Mouse (Mus musculus): ENCODE measurements around the gene Usp48.
"Not testable (repeated sequence)": the region's sequence is repeated elsewhere in the genome, so short reads cannot be mapped to it uniquely, and the experiment has no call there.

The Usp48 gene

DNA sequence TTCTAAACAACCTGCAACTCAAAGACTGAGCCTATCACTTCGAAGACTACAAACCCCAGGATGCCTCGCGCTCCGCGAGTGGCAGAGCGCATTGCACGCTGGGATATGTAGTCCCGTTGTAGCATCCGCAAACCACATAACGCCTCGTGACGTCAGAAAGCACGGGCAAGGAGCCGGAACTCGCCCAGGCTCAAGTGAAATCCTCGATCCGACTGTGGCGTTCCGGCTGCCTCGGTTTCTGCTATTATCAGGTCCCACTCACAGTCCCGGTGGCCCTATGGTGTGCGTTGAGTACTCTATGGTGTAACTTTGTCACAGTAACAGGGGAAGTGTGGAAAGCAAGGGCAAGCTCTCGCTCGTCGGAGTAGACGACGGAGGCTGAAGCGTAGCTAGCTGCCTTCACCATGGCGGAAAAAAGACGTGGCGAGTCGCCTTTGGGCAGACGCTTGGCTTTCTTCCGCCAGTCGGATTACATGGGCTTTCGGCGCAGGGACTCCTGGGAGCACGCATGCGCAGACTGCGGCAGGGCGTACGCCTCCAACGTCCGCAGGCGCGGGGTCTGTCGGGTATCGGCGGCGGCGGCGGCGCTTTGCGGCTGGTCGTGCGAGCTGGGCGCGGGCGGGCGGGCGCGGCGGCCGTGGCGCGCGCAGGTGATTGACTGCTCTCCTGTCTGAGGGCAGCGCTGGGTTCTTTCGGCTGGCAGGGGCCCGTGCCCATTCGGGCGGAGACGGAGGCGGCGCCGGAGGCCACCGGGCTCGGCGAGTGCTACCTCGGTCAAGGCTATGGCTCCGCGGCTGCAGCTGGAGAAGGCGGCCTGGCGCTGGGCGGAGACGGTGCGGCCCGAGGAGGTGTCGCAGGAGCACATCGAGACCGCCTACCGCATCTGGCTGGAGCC, at the start of gene Usp48:
Gene Usp48 (plus strand): TSS at position 155 of the 895 bp plus-strand sequence.
- DNase-seq (ENCODE audit: low read depth) = peak; percentile 97

DNA sequence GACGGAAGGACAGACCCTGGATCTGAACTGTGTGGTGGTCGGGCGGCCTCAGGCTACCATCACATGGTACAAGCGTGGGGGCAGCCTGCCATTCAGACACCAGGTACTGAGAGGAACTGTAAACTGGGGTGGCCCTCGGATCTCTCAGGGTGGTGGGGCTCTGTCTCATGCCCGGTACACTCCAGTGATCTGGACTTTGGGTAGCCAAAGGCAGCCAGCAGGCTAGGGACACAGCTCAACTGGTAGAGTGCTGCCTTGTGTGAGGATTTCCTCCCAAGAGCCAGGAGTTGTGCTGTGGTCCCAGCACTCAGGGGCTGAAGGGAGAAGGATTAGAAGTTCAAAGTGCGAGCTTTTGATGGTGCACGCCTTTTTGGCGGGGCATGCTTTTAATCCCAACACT, 48.0 kb upstream of the Usp48 start:
- no peak for DNase-seq (ENCODE audit: low read depth)

DNA sequence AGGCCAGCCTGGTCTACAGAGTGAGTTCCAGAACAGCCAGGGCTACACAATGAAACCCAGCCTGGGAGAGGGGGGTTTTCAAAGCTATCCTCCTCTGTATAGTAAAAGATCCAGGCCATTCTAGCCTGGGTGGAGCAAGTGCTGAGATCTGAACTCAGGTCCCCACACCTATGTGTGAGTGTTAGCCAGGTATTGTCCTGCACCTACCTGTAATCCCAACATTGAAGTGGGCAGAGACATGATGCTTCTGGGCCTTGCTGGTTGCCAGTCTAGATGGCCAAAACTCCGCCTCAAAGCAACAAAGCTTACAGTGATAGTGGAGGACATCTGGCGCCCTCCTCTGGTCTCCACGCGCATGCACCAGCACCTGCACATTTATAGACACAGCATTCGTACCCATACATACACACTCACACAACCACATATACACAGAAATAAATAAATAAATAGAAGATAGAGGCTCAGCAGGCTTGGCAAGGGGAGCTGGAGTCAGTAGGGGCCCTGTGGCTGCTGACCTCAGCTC, 47.5 kb upstream of the Usp48 start:
- peak; percentile 19 for DNase-seq (ENCODE audit: low read depth)

DNA sequence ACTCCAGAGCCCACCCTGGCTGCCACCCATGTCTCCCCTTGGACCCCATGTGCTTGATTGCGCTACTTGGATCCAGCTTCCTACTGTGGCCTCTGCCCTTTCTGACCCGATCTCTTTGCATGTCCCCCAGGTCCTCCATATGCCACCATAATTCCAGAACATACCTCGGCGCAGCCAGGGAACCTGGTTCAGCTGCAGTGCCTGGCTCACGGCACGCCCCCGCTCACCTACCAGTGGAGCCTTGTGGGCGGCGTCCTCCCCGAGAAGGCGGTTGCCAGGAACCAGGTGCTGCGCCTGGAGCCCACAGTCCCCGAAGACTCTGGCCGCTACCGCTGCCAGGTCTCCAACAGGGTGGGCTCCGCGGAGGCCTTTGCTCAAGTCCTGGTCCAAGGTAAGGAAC, 40.1 kb upstream of the Usp48 start:
- DNase-seq (ENCODE audit: low read depth) = no peak

DNA sequence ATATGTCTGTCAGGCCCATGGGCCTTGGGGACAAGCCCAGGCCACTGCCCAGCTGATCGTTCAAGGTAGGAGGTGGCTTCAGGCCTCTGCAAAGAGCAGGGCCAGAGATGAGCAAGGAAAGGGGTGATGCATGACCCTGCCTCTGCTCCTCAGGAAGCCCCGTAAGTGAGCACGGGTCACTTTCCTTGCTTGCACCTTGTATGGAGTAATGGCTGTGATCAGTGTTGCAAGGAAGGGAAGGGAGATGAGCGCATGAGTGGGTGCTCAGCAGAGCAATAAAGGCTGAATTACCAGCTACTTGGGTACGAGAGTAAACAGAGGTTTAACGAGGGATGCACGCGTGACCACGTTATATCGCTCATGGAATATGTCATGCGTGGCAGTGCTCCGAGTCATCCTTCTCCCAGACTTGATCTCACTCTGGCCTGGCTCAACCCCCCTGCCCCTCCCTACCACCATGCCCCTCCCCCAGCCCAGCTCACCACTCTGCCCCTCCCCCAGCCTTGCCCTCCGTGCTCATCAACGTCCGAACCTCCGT, 36.8 kb upstream of the Usp48 start:
- no peak for DNase-seq (ENCODE audit: low read depth)

DNA sequence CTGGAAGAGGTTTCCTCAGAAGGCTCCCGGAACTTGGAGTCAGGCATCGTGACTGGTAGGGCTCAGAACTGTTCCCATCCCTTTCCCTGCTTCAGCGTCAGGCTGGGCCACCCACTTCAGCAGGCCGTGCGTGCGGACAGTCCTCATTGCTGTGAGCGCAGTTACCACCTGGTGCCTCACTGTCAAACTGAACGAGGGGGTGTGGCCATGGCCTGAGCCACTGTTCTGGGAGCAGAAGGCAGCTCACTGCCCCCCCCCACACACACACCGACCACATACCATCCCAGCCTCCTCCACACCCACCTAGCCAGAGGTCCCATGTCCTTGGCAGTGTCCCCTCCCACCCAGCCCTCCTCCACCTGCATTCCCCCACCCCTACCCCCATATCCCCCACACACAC, 23.7 kb upstream of the Usp48 start:
- DNase-seq (ENCODE audit: low read depth) = no peak

DNA sequence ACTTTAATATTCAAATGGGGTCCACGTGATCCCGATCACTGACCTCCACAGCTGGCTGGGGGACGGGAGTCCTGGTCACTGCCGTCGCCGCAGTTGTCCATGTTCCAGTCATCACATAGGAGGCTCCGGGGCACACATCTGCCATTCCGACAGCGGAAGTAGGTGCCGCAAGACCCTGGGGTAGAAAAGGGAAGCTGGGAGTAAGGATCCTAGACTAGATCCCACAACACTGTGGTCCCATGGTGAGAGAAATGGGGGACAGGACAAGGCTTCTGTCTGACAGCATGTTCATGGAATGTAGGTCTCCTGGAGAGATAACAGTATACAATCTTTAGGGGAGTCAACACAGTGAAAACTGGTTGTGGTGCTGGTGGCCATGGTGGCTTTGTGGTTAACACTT, 19.1 kb upstream of the Usp48 start, which contains the start of gene Ldlrad2:
Gene Ldlrad2 (minus strand): TSS at position 101 of the 400 bp plus-strand sequence.
- DNase-seq (ENCODE audit: low read depth) = no peak

DNA sequence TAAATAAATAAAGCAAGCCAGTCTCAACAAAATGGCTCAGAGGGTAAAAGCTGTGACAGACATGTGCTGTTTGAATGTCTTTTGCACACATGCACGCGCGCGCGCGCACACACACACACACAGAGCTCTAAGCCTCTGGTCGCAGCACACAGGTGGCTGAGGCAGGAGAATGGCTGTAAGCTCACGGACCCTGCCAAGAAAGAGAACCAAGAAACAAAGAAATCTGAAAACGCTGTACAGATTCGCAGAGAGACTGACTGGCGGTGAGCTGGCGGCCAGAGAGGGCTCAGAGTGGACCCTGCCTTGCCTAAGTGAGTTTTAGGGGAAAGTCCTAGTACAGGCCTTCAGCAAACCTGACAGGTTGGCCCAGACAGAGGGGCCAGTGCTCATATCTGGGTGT, 16.1 kb upstream of the Usp48 start:
- DNase-seq (ENCODE audit: low read depth) = no peak

DNA sequence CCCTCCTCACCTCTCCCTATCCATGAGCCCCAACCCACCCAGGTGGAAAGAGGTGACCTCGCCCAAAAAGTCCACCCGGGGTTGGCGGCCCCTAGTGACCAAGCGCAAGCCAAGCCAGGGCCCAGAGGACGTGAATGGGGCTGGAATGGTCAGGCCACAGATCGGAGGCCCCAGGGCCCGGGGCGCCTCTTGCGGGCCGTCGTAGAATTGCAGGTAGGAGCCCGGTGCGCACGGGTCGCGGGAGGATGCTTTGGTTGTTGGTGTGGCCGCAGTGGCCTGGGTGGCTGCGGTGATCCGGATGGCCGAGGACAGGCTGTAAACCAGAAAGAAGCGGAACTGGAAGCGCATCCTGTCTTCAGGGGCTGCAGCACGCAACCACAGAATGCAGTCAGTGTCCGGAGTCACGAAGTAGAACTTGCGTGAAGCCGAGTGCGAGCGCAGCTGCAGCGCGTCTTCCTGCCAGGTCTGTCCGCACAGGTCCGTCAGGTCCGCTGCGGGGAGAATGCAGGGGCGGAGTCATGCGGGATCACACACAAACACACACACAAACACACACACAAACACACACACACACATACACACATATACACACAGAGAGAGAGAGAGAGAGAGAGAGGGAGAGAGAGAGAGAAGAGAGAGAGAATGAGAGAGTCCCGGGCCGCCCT, 15.2 kb upstream of the Usp48 start:
- no peak for DNase-seq (ENCODE audit: low read depth)

DNA sequence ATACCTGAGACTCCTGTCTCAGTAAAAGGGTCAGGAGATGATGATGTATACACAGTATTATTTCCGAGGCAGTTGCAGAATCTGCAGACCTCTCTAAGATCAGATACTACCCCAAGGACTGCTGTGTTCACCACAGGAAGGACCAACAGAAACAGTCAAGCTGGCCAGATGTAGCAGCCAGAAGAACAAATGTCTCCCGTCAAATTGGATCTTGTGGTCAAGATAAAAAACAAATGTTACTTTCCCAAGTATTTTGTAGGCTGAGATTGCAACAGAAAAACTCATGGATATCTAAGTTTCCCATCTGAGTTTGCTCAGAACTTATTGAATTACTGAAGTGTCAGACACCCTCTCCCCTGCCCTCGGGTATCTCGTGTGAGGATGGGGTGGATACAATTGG, 13.8 kb upstream of the Usp48 start:
- no peak for DNase-seq (ENCODE audit: low read depth)

DNA sequence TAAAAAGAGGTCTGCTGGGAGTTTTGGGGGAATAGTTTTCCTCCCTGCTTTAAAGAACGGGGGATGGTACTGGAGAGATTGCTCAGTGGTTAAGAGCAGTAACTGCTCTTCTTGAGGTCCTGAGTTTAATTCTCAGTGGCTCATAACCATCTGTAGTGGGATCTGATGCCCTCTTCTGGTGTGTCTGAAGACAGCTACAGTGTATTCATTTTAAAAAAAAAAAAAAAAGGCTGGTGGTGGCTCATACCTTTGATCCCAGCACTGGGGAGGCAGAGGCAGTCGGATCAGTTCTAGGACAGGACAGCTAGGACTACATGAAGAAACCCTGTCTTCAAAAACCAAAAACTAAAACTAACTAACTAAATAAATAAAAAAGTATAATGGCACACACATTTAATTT, 13.3 kb upstream of the Usp48 start:
- DNase-seq (ENCODE audit: low read depth) = no peak

DNA sequence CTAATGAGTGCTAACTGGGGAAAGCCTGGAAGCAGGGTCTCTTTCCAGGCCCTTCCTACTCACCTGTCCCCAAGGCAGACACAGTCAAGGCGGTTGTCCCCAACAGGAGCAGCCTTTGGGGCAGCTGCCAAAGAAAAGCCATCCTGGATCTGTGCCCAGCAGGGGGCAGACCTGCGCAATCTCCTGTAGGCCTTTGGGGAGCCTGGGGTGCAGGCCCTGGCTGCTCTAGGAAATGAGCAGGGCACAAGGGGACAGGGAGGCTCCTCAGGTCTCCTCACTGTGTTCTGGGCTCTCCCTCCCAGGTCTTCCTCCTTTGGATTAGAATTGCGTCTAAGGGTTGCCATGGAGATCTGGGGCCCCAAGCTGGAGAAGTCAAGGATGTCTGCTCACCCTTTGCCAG, 11.7 kb upstream of the Usp48 start:
- DNase-seq (ENCODE audit: low read depth) = no peak

DNA sequence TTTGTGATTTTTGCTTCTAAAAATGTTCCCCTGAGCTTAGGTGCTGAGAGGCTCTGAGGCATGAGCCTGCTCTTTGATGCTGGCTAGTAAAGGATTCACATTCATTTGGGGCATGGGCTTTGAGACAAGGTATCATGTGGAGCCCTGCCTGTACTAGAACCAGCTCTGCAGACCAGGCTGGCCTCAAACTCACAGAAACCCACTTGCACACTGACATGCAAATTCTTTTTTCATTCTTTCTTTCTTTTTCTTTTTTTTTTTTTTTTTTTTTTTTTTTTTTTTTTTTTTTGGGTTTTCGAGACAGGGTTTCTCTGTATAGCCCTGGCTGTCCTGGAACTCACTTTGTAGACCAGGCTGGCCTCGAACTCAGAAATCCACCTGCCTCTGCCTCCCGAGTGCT, 4.5 kb upstream of the Usp48 start:
- DNase-seq (ENCODE audit: low read depth) = not testable (repeated sequence)

DNA sequence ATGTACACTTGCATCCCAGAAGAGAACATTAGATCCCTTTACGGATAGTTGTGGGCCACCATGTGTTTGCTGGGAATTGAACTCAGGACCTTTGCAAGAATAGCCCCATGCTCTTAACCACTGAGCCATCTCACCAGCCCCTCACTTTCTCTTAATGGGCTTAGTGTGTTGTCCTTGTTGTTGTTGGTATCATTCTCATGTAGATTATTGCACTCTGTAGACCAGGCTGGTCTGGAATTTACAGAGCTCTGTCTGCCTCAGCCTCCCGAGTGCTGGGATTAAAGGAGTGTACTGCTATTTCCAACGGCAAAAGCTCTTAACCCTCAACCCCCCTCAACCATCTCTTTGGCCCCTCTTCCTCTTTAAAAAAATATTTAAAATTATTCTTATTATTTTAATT, 4.0 kb upstream of the Usp48 start:
- no peak for DNase-seq (ENCODE audit: low read depth)

DNA sequence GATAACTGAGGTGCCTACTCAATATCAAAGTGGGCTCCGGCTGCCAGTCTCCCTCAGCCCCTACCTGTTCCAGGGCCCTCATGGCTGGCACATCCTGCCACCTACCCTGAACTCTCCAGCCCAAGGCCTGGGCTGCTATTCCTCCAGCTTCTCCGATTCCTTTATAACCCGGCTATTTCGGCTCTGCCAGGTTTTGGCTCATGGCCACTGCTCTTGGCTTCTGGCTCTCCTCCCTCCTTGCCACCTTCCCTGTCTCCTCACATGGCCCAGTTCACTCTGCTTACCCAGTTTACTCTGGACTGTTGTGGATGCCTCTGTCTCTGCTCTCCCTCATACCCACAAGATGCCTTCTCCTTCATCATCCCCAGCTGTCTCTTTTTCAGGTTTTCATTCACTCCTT, 2.6 kb upstream of the Usp48 start:
- DNase-seq (ENCODE audit: low read depth) = no peak

DNA sequence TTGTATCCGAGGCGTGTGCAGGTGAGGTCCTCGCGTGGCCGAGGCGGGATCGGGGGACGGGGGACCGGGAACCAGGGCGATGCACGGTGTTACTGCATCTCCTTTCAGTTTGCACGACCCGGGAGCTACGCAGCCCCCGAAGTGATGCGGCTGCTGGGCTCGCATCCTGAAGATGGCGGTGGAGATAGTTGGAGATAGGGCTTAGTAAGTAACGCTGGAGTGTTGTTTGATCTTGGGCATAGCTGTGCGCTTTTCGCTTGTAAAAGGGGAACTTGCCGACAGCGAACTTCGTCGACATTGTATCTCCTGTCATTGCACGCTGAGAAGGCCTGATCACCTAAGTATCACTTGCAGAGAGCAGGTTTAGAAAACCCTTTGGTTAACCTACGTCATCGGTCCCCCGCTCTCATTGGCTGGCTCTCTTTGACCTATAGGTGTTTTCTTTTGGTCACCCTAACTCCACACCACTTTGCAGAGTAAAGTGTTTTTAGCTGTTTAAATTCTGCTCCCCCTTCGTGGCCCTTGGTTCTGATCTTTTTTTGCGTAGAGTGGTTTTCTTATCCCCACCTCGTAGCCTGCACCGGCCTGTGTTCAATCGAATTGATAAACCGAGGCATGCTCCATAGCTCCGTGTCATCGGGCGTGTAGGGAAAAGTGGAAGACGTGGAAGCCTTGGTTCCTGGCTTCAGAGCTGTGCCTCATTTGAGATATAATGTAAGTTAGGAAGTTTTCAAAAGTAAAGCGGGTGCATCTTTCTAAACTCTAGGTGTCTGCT, 1.1 kb downstream of the Usp48 start:
- peak; percentile 70 for DNase-seq (ENCODE audit: low read depth)

DNA sequence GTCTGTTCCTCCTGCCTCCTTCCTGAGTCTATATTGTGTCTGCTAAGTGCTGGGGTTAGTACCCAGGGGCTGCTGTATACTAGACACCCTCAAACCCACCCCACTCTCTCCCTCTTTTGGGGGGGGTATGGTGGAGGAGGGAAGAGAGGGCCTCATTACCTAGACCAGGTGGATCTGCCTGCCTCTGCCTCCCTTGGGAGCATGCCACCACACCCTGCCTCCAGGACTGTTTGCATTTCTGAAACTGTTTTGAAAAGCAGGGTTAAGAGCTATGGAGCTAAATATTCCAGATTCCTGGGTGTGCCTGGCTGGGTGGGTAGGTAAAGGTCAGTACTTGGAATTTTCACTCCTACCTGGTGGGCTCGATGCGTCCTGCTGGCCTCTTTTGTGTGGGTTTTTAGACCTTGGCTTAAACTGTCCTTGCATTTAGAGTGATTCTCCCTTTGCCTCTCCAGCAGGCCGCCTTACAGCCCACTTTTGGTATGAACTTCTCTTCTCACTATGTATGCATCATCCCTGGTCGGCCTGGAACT, 3.6 kb downstream of the Usp48 start:
- DNase-seq (ENCODE audit: low read depth) = no peak

DNA sequence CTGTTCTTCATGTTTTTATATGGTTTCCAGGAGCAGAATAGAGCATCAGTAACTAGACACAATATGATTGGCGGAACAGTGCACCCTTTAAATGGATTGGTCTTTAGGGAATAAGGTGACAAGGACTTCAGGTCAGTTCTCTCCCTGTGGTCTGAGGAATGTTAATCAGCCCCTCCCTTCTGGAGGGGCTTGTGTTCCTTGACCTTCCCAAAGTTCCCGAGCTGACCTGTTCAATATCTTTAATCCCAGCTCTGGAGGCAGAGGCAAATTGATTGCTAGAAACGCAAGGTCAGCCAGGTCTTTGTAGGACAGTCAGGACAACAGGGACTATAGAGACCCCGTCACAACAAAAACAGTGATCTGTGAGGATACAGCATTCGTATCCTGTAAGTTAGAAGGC, 5.0 kb downstream of the Usp48 start:
- DNase-seq (ENCODE audit: low read depth) = no peak

DNA sequence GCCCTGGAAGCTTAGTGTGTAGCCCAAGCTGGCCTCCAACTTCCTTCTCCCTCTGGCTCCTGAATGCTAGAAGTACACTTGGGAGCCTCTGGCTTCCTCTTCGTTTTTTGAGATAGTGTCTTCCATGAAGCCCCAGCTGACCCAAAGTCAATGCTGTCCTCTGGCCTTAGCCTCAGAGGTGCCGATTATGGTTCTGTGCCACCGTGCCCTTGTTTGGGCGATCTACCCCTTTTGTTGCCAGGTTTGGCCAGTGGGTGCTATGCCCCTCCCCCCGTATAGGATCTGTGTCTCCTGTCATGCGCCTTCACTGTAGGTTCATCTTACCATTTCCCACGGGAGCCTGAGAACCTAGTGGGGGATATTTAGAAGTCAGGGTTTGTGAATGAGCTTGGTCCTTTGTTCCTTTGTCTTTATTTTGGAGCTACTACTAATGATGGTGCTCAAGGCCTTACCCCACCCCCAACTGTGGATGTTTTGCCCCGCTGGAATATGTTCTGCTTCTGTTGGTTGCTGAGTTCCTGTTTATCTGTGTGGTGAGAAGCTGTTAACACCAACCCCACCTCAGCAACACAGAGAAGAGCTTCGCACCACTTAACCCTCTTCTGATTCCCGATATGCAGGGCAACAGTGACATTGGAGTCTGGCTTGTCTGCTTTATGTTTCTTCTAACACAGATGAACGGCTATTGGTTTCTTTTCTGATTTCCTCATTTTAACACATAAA, 10.1 kb downstream of the Usp48 start:
- no peak for DNase-seq (ENCODE audit: low read depth)

DNA sequence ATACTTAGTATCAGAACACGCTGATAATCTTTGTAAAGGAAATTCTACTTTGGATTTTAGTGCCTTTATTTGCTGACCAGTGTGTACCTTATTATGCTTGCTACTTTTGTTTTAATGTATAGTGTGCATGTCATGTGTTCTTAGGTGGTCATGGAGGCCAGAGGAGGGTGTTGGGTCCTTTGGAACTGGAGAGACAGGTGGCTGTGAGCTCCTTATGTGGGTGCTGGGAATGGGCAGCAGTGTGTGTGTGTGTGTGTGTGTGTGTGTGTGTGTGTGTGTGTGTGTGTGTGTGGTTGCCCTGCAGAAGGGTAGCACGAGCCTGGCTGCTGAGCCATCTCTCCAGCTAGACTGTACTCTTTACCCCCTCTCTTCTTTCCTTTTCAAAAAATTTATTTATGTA, 13.5 kb downstream of the Usp48 start:
- DNase-seq (ENCODE audit: low read depth) = no peak

DNA sequence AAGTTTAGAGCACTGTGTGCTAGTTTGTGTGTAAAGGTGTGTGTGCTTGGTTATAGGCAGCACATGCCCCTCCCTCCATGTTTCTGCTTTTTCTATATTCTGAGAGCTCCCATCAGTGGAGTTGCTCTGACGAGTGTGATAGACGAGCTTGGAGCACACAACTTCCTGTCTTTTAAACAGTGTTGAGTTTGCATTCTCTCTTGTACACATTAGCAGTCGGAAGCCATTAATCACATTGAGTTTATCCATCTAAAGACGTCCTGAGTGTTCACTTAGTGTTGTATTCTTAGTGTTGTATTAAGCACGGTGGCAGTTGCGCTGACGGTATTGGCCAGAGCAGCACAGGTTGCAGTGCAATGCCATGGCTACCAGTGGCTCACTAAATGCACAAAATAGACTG, 15.7 kb downstream of the Usp48 start:
- DNase-seq (ENCODE audit: low read depth) = no peak

Data from c-Kit-positive CD71-positive TER-119-negative erythroid progenitor cells, embryonic 14.5 days (primary cell).